13 mouse cellular contexts compared by ENCODE assay signal in genomic region chr3:101045431-101045830, GRCm38 (mm10). TPM values are rescaled to one million over a fixed set of nuclear protein-coding genes. Genes with fewer than 3 reads are reported as not detected.
DNase-seq lines count a peak whose midpoint lies in the region; ATAC-seq and TF ChIP-seq lines count a peak whose summit lies in the region.
"Had no signal": no experiment of that assay in that cellular context is flagged by ENCODE, and none has a peak within 500 bp of the region (broad histone marks: within the 10 kb centered on the region; RNA-seq: fewer than 3 reads in every experiment).

No protein-coding gene starts in this region.

- 91% methylated on average over 15 of the region's 15 CpGs for WGBS in limb, embryonic 14.5 days
- 96% methylated on average over 15 of the region's 15 CpGs for WGBS in limb, embryonic 10.5 days
- 84% methylated on average over 15 of the region's 15 CpGs for WGBS in limb, embryonic 15.5 days
- 92% methylated on average over 15 of the region's 15 CpGs for WGBS in hindbrain, embryonic 16.5 days
- WGBS in thymus, adult 2 months, result 94% methylated on average over 15 of the region's 15 CpGs

- no peaks in the 10 kb centered on the region for H3K9me3 ChIP-seq in limb, embryonic 14.5 days (ENCODE audit: control insufficient read depth, low read length)
- H3K9me3 ChIP-seq in limb, embryonic 10.5 days (replicated peaks), result no peaks in the 10 kb centered on the region
- no peaks in the 10 kb centered on the region for H3K9me3 ChIP-seq in limb, embryonic 15.5 days
- no peaks in the 10 kb centered on the region for H3K9me3 ChIP-seq in hindbrain, embryonic 16.5 days (ENCODE audit: control insufficient read depth, low read length)
- H3K9me3 ChIP-seq: kidney, embryonic 15.5 days; midbrain, embryonic 15.5 days; neural tube, embryonic 13.5 days had no signal

- no peak for TF ChIP-seq CTCF in gastrocnemius, adult 2 months (IDR thresholded peaks at IDR 0.05)
- TF ChIP-seq CTCF in thymus, adult 2 months (IDR thresholded peaks at IDR 0.05; ENCODE audit: borderline replicate concordance, control insufficient read depth, extremely low read depth, insufficient read depth, low read length, poor library complexity), result no peak

- peaks cover 10% of the 10 kb centered on the region; the same call in 1 of the 2 replicates for H3K4me1 ChIP-seq in limb, embryonic 14.5 days (ENCODE audit: control insufficient read depth, insufficient read depth, low read length)
- peaks cover 10% of the 10 kb centered on the region; the same call in 1 of the 2 replicates for H3K4me1 ChIP-seq in limb, embryonic 10.5 days
- H3K4me1 ChIP-seq in limb, embryonic 15.5 days, result peaks cover 15% of the 10 kb centered on the region
- no peaks in the 10 kb centered on the region; the same call in 1 of the 2 replicates for H3K4me1 ChIP-seq in hindbrain, embryonic 16.5 days (ENCODE audit: control insufficient read depth, insufficient read depth, low read depth, low read length)
- H3K4me1 ChIP-seq in thymus, adult 2 months (replicated peaks; ENCODE audit: control insufficient read depth, insufficient read depth, low read length), result peaks cover 8% of the 10 kb centered on the region; the same call in 1 of the 2 replicates

- peak; percentile 12 for DNase-seq in limb, embryonic 14.5 days (ENCODE audit: low spot score)
- DNase-seq in limb, embryonic 10.5 days (ENCODE audit: low spot score), result no peak
- peak; percentile 87 for DNase-seq in gastrocnemius, adult 2 months
- peak; percentile 79 to 87 for DNase-seq in heart, adult 9 months (ENCODE audit: low spot score in 2 of 2)
- DNase-seq in left cerebral cortex, postnatal 14 days (ENCODE audit: low spot score in 2 of 2), result no peak
- DNase-seq in thymus, adult 2 months, result no peak
- DNase-seq: lung, postnatal 14 days had no signal

- no peak overlapping the region for H3K4me3 ChIP-seq in limb, embryonic 14.5 days (replicated peaks; ENCODE audit: low read length)
- H3K4me3 ChIP-seq in limb, embryonic 10.5 days, result no peak overlapping the region
- H3K4me3 ChIP-seq in gastrocnemius, adult 2 months, result peak overlapping the region; percentile 30
- no peak overlapping the region for H3K4me3 ChIP-seq in limb, embryonic 15.5 days
- no peak overlapping the region for H3K4me3 ChIP-seq in hindbrain, embryonic 16.5 days (ENCODE audit: low read length)
- H3K4me3 ChIP-seq in thymus, adult 2 months (ENCODE audit: control insufficient read depth, insufficient read depth, low read length), result no peak overlapping the region
- H3K4me3 ChIP-seq: kidney, embryonic 15.5 days; midbrain, embryonic 15.5 days; neural tube, embryonic 13.5 days had no signal

- no peak overlapping the region for H3K9ac ChIP-seq in limb, embryonic 14.5 days (ENCODE audit: low read depth, low read length, severe bottlenecking)
- H3K9ac ChIP-seq in limb, embryonic 15.5 days, result no peak overlapping the region
- H3K9ac ChIP-seq in hindbrain, embryonic 16.5 days (ENCODE audit: low read depth, low read length), result no peak overlapping the region
- H3K9ac ChIP-seq: kidney, embryonic 15.5 days; midbrain, embryonic 15.5 days; neural tube, embryonic 13.5 days had no signal

- H3K27me3 ChIP-seq in limb, embryonic 14.5 days (ENCODE audit: control insufficient read depth, insufficient read depth, low read length), result no peaks in the 10 kb centered on the region
- H3K27me3 ChIP-seq in limb, embryonic 10.5 days (ENCODE audit: low read depth, poor library complexity, severe bottlenecking), result no peaks in the 10 kb centered on the region
- no peaks in the 10 kb centered on the region for H3K27me3 ChIP-seq in limb, embryonic 15.5 days
- no peaks in the 10 kb centered on the region for H3K27me3 ChIP-seq in hindbrain, embryonic 16.5 days (replicated peaks; ENCODE audit: control insufficient read depth, insufficient read depth, low read length)
- no peaks in the 10 kb centered on the region; the same call in 1 of the 2 replicates for H3K27me3 ChIP-seq in thymus, adult 2 months (ENCODE audit: control insufficient read depth, insufficient read depth, low read length)
- H3K27me3 ChIP-seq: kidney, embryonic 15.5 days; midbrain, embryonic 15.5 days; neural tube, embryonic 13.5 days had no signal

- TF ChIP-seq POLR2A in limb, embryonic 14.5 days (IDR thresholded peaks at IDR 0.05; ENCODE audit: borderline replicate concordance, extremely low read depth, insufficient read depth, insufficient read length), result no peak
- TF ChIP-seq POLR2A in thymus, adult 2 months (IDR thresholded peaks at IDR 0.05; ENCODE audit: control insufficient read depth, extremely low read depth, insufficient read depth, low read length, poor library complexity), result no peak

- no peak for ATAC-seq in limb, embryonic 14.5 days (ENCODE audit: low FRiP score, low read depth)
- ATAC-seq in limb, embryonic 15.5 days (ENCODE audit: insufficient number of reproducible peaks, low FRiP score, low TSS enrichment, low read depth), result no peak
- no peak for ATAC-seq in hindbrain, embryonic 16.5 days
- ATAC-seq: midbrain, embryonic 15.5 days had no signal

- no peak overlapping the region for H3K27ac ChIP-seq in limb, embryonic 14.5 days (replicated peaks; ENCODE audit: low read depth, low read length)
- H3K27ac ChIP-seq in limb, embryonic 10.5 days, result no peak overlapping the region
- peak overlapping the region; percentile 68 for H3K27ac ChIP-seq in gastrocnemius, adult 2 months
- peak overlapping the region; percentile 44 for H3K27ac ChIP-seq in limb, embryonic 15.5 days
- H3K27ac ChIP-seq in hindbrain, embryonic 16.5 days (ENCODE audit: low read depth, low read length), result no peak overlapping the region
- no peak overlapping the region for H3K27ac ChIP-seq in thymus, adult 2 months (ENCODE audit: control insufficient read depth, insufficient read depth, low read length)
- H3K27ac ChIP-seq: kidney, embryonic 15.5 days; midbrain, embryonic 15.5 days; neural tube, embryonic 13.5 days had no signal

- intact Hi-C loops in gastrocnemius, adult 2 months (cut with DNase I), result no loop called here
- intact Hi-C loops in left cerebral cortex, postnatal 14 days (cut with DNase I), result no loop called here

- H3K4me2 ChIP-seq in limb, embryonic 14.5 days (replicated peaks; ENCODE audit: low read depth, low read length, severe bottlenecking), result no peak overlapping the region
- no peak overlapping the region for H3K4me2 ChIP-seq in limb, embryonic 15.5 days
- no peak overlapping the region for H3K4me2 ChIP-seq in hindbrain, embryonic 16.5 days (ENCODE audit: low read length)
- H3K4me2 ChIP-seq: kidney, embryonic 15.5 days; midbrain, embryonic 15.5 days; neural tube, embryonic 13.5 days had no signal

- H3K36me3 ChIP-seq in limb, embryonic 14.5 days (ENCODE audit: control insufficient read depth, insufficient read depth, low read length), result peaks cover 51% of the 10 kb centered on the region
- H3K36me3 ChIP-seq in limb, embryonic 10.5 days, result peaks cover 92% of the 10 kb centered on the region
- H3K36me3 ChIP-seq in limb, embryonic 15.5 days, result peaks cover 47% of the 10 kb centered on the region
- peaks cover 7% of the 10 kb centered on the region for H3K36me3 ChIP-seq in hindbrain, embryonic 16.5 days (ENCODE audit: control insufficient read depth, insufficient read depth, low read length)
- no peaks in the 10 kb centered on the region for H3K36me3 ChIP-seq in thymus, adult 2 months (ENCODE audit: control insufficient read depth, insufficient read depth, low read length)
- H3K36me3 ChIP-seq: midbrain, embryonic 15.5 days had no signal

RNA-seq across cellular contexts. Expression of gene Cd101, which starts 16.1 kb away (rescaled TPM):
- 0.10 and 0.14 TPM in 2 replicates for polyA plus RNA-seq in limb, embryonic 14.5 days (2012; rRNA removed)
- 0.19 TPM in 1 of 2 replicates, not detected in the other for polyA plus RNA-seq in limb, embryonic 14.5 days (2014; fragmentation: Nextera tagmentation; extraction: Ambion mirVana)
- polyA plus RNA-seq in limb, embryonic 10.5 days (2016; fragmentation: Nextera tagmentation; extraction: Ambion mirVana), result 0.04 TPM in 1 of 2 replicates, not detected in the other
- under 1 TPM; 0.06 to 0.13 TPM for total RNA-seq in gastrocnemius, adult 2 months (2021)
- polyA plus RNA-seq in limb, embryonic 15.5 days (2015; fragmentation: Nextera tagmentation; extraction: Ambion mirVana), result 0.23 and 0.37 TPM in 2 replicates
- total RNA-seq in left cerebral cortex, postnatal 14 days (2021), result under 1 TPM; 0.34 to 0.40 TPM
- polyA plus RNA-seq in hindbrain, embryonic 16.5 days (2015; fragmentation: Nextera tagmentation; extraction: Ambion mirVana), result 0.06 and 0.08 TPM in 2 replicates
- polyA plus RNA-seq in thymus, adult 2 months (2012; rRNA removed), result 1.4 and 1.6 TPM in 2 replicates
- total RNA-seq: liver, adult 2 months had no signal
- polyA plus RNA-seq: midbrain, embryonic 15.5 days had no signal

Comparison
In these comparisons a context has a peak if more than half of its experiments do, and no peak if none do; other contexts are left out.
1. DNase-seq: peak in limb, embryonic 14.5 days (single experiment), gastrocnemius, adult 2 months (single experiment) and heart, adult 9 months (2 of 2); none in limb, embryonic 10.5 days (single experiment), left cerebral cortex, postnatal 14 days (0 of 2) and thymus, adult 2 months (single experiment).
2. H3K27ac ChIP-seq: peak in gastrocnemius, adult 2 months (single experiment) and limb, embryonic 15.5 days (single experiment); none in limb, embryonic 14.5 days (single experiment), limb, embryonic 10.5 days (single experiment), hindbrain, embryonic 16.5 days (single experiment) and thymus, adult 2 months (single experiment).